Mouse (Mus musculus): ENCODE results near the gene Foxred2.

Gene Foxred2

DNA sequence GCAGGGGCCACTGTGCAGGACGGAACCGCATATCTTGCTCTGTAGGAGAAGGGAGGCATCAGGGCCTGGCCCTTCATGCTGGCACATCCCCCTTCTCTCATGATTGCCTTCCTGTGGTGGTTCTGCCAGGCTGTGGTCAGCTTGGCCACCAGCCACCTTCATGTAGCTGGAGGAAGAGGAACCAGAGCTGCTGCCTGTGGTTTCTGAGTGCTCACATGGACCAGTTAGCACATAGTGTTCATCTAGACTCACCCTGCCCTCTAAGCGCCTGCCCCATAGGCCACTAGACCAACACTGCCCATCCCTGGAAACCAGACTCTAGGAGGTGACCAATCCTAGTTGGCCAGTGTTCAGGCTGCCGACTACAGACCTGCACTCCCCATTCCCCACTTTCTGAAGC lies 10.8 kb downstream of the Foxred2 start:
- no peak for DNase-seq (ENCODE audit: low read depth, low spot score)

GRCm38 (mm10) chr15:77941563-77941962 lies 15.0 kb downstream of the Foxred2 start:
- no peak for DNase-seq (ENCODE audit: low read depth, low spot score)

DNA sequence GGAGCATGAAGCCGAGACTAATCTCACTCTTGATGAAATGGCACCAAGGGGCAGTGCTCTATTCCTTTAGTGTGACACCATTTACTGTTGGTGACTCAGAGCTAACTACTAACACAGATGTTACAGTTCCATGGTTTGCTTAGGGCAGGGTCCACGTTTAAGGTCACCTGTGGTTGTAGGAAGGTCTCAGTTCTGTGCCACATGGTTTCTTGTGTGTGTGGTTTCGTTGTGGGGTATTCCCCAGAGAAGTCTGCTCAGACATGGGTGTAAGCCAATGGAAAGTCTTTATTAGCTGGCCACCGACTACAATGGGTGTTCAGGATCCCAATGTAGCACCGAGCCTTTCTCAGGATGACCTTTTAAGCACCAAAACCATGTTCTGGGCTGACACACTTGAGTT lies 18.0 kb downstream of the Foxred2 start:
- no peak for DNase-seq (ENCODE audit: low read depth, low spot score)

DNA sequence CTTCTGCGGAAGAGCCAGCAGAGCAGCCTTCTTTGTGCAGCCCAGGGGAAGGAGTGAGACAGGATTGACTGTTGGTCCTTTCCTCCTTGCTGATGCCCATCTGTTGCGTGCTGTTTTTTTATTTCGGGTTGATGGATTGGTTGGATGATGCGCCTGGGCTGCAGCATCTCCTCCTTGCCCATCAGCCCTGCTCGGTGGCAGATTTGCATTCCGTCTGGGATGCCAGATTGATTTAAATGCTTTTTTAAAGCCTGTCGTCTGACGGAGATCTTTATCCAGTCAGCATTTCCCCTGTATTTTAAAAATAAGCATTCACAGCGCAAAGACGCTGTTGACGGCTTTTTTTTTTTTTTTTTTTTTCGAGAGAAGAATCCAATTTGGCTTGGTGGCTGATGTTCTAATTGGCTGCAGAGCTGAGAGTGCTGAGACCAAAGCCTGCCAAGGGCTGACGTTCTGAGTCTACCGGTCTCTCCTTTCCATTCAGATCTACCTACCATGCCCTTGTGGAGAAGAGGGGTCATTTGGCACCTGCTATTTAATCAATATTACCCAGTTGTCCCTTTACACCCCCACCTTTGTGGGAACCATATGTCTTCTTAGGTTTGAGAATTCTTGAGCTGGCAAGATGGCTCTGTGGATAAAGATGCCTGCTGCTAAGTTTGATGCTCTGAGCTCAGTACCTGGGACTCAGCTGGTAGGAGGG lies 20.7 kb downstream of the Foxred2 start:
- no peak for DNase-seq (ENCODE audit: low read depth, low spot score)

DNA sequence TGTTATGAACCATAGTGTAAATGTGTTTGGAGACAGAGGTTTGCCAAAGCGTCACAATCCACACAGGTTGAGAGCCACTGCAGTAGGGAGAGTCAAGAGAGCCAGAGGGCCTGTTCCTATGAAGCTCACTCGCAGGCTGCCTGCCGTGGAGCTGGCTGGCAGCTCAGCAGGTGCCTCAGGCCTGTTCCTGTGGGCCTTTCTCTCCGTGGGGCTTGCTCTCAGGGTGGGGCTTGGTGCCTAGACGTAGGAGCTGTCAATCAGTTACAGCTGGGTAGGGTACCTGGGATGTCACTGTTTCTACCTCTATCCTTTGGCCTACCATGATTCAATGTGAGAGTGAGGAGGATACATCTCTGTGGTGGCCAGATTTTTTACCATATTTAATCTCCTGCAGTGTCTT lies 21.6 kb downstream of the Foxred2 start:
- DNase-seq (ENCODE audit: low read depth, low spot score), result no peak

GRCm38 (mm10) chr15:77934326-77934725 lies 22.2 kb downstream of the Foxred2 start:
- no peak for DNase-seq (ENCODE audit: low read depth, low spot score)

DNA sequence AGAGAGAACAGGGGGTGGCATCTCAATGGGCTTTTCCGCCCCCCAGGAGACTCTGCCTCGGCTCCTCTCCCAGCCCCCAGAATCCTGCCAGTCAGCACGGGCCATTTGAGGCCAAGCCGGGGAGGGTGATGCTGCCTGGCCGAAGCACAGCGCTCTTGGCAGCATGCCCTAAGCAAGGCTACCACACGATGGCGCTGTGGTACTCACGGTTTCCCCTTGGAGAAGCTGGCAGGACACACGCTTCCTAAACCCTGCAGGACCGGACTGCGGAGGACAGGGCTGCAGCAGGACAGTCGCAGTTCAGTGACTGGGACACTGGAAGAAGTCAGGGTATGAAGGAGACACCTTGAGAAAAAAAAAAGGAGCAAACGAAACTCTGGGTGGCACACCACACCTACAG lies 22.8 kb downstream of the Foxred2 start:
- DNase-seq (ENCODE audit: low read depth, low spot score), result peak; percentile 95

GRCm38 (mm10) chr15:77933222-77933621 lies 23.3 kb downstream of the Foxred2 start:
- no peak for DNase-seq (ENCODE audit: low read depth, low spot score)

GRCm38 (mm10) chr15:77931689-77932016 lies 24.9 kb downstream of the Foxred2 start:
- DNase-seq (ENCODE audit: low read depth, low spot score), result no peak

DNA sequence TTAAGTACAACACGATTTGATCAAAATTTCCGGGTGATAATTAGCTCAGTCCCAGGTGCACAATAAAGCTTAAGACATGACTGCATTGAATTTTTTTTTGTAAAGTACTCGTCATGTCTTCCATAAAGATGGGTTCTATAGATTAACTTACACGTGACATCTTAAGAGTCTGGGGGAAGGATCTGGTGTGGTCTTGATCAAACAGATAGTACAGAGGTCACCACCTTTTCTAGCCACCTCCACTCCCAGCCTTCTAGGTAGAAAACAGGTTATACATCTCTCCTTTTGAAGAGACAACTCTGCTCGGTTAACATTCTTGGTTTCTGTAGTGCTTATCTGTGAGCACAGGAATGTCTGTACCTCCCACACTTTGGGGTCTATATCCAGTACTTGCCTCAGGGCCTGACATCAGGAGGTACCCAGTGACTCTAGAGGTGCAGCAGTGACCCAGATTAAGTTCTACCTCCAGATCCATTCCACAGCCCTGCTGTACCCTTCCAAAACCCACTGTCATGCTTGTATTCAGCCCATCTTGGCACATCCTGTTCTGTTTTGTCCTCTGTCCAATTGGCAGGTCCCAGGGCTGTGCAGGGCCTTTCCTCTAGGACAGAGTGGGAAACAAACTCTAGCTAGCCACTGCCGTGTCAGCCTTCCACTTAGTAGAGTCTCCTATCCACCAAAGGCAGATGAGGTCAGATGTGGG lies 25.4 kb downstream of the Foxred2 start:
- no peak for DNase-seq (ENCODE audit: low read depth, low spot score)

DNA sequence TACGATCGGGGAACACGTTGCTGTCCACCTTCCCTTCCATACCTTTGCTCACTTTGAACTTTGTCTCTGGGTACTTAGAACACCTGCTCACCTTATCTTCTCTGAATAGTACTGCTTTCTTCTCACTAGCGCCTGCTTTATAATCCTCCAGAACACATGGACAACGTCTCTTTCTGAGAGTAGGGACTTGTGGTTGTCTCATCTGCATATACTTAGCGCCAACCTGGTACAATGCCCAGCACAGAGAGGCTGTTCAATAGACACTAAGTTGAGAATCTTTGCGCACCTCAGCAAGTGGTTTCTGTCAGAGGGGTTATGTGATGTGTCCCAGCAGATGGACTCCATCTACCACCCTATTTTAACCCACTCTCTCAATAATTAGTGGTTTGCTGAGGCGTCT lies 26.7 kb downstream of the Foxred2 start:
- no peak for DNase-seq (ENCODE audit: low read depth, low spot score)

GRCm38 (mm10) chr15:77928673-77929331 lies 27.7 kb downstream of the Foxred2 start, which contains the start of gene Txn2:
Gene Txn2, minus strand, starts transcription at chr15:77929006.
- DNase-seq (ENCODE audit: low read depth, low spot score), result peak; percentile 98

DNA sequence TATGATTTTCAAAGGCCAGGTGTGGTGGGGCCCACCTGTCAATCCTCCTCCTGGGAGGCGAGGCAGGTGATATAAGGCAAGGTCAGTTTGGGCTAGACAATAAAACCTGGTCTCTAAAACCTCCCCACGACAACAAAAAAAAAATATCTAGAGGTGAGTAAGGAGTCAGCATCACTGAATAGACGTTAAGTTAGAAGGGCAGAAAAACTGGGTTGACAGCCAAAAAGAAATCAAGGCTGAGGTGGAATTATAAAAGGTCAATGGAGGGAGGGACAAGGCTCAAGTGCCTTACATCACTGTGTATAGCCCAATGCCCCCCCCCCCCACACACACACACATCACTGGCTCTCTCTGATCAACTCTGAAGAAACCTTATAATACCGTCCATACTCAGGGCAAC lies 28.4 kb downstream of the Foxred2 start:
- no peak for DNase-seq (ENCODE audit: low read depth, low spot score)

DNA sequence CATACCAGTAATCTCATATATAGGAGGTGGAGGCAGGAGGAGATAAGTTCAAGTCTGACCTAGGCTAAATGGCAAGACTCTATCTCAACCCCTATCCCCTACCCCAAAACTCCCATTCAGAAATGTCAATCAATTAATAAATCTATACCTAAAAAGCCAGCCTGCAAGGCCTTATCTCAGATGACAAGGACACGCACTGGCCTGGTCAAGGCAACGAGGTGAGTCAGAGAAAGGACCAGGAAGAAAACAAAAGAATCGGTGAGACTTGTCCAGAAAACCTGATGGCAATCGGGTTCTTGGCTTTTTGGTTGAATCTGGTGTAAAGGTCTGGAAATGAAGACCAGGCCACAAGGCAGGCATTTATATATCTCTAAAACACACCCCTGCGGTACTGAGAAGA lies 29.6 kb downstream of the Foxred2 start:
- no peak for DNase-seq (ENCODE audit: low read depth, low spot score)

DNA sequence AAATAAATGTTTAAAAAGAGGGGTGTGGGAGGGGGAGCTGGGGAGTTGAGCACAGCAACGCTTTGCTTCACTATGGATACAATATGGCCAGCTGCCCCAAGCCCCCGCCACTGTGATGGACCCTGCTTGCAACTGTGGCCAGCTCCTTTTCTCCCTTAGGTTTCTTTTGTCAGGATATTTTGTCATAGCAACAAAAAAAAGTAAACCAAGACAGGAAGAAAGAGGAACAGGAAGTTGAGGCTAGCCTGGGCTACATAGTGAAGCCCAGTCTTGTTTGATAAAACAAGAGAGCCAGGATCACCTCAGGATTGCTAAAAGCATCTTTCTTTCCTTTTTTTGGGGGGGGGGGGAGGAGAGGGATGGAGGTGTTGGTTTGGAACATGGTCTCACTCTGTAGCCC lies 31.3 kb downstream of the Foxred2 start:
- DNase-seq (ENCODE audit: low read depth, low spot score), result no peak

GRCm38 (mm10) chr15:77923267-77924035 lies 33.1 kb downstream of the Foxred2 start:
- DNase-seq (ENCODE audit: low read depth, low spot score), result no peak

GRCm38 (mm10) chr15:77922710-77923109 lies 33.8 kb downstream of the Foxred2 start:
- DNase-seq (ENCODE audit: low read depth, low spot score), result no peak

DNA sequence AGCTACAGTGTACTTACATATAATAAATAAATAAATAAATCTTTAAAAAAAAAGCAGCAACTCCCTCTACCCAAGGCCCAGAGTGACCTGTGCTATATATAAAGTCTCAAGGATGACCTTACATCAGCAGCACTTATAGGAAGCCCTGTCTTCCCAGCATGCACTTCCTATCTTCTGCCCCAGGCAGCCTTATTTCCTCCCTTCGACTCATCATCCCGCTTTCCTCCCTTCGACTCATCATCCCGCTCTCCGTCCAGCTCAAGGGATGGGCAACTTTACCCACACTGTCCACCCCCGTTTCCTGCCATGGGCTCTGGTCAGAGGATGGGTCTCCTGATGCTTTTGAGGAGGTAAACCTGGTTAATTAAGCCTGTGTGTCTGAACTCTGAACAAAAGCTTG lies 34.9 kb downstream of the Foxred2 start:
- no peak for DNase-seq (ENCODE audit: low read depth, low spot score)

GRCm38 (mm10) chr15:77920511-77921462 lies 35.7 kb downstream of the Foxred2 start:
- DNase-seq (ENCODE audit: low read depth, low spot score), result no peak

- no peak for DNase-seq (ENCODE audit: low read depth, low spot score)
Measured at GRCm38 (mm10) chr15:77919441-77919840, 37.1 kb downstream of the Foxred2 start.

Measured in mesoderm, embryonic 11.5 days (tissue).